Comparison of ENCODE assay signal across 8 mouse cellular contexts in the genomic region with DNA sequence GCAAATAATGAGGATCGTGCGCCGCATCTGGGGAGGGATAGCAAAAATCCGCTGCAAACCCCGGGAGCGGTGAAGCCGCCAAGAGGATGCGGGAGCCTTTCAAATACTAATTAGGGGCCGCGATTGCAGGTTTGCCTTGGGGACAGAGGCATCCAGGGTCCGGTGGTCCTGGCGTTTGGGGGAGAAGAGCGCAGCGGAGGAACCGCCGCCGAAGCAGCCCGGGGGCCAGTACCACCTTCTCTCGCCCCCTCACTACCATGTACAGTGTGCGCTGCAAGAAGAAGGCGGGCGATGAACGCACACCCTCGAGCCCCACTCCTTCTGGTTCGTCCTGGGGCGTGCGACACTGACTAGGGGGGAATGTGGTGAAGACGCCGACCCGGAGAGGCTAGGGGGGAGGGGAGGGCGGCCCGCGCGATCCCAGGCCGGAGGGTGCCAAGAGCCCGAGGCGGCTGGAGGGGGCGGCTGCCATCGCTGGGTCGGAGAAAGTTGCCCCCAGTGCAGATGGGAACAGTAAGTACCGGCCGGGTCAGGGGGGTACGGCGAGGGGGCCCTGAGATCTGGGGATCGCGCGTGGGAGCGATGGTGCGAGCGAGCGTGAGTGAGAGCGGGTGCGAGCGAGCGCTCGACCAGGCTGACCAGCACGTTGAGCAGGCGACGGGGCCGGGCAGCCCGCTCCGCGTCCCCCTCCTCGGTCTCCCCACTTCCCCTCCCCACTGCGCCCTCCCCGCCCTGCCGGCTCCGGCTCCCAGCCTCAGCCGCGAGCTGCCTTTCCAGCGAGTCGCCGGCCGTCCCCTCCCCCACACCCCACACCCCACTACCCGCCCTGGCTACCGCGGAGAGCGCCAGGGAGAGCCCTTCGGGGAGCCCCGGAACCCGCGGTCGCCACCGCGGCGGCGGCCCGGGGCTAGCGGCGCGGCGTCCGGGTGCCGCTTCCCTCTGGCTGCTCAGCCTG. TPM values are rescaled to one million over a fixed set of nuclear protein-coding genes. Genes with fewer than 3 reads are reported as not detected.
DNase-seq lines count a peak whose midpoint lies in the region; ATAC-seq and TF ChIP-seq lines count a peak whose summit lies in the region.

No protein-coding gene starts in this region.

- H3K9ac ChIP-seq in heart, postnatal 0 days (replicated peaks; ENCODE audit: low read depth, low read length), result peak overlapping the region; percentile 63
- peak overlapping the region; percentile 93 for H3K9ac ChIP-seq in midbrain, embryonic 13.5 days (replicated peaks)

- H3K4me1 ChIP-seq in heart, postnatal 0 days (ENCODE audit: control insufficient read depth, insufficient read depth), result 0 out of 2 replicates have a peak, but pooled peaks cover 5% of the 10 kb centered on the region
- peaks cover 14% of the 10 kb centered on the region for H3K4me1 ChIP-seq in midbrain, embryonic 13.5 days (replicated peaks)

- no peaks in the 10 kb centered on the region for H3K9me3 ChIP-seq in heart, postnatal 0 days (replicated peaks; ENCODE audit: control insufficient read depth, low read length)
- H3K9me3 ChIP-seq in midbrain, embryonic 13.5 days, result no peaks in the 10 kb centered on the region

- peak overlapping the region; percentile 100 for H3K4me2 ChIP-seq in heart, postnatal 0 days (ENCODE audit: low read depth, low read length)
- H3K4me2 ChIP-seq in midbrain, embryonic 13.5 days (replicated peaks), result peak overlapping the region; percentile 64

- TF ChIP-seq EP300 in heart, postnatal 0 days (IDR thresholded peaks at IDR 0.05; ENCODE audit: low read depth), result no peak

- TF ChIP-seq CTCF in heart, postnatal 0 days (IDR thresholded peaks at IDR 0.05; ENCODE audit: low read depth), result no peak

- no peaks in the 10 kb centered on the region for H3K36me3 ChIP-seq in heart, postnatal 0 days (replicated peaks; ENCODE audit: control insufficient read depth, insufficient read depth, low read length)
- H3K36me3 ChIP-seq in midbrain, embryonic 13.5 days, result peaks cover 9% of the 10 kb centered on the region; the same call in 1 of the 2 replicates

- no peak overlapping the region for H3K27ac ChIP-seq in heart, postnatal 0 days (ENCODE audit: low read depth)
- H3K27ac ChIP-seq in midbrain, embryonic 13.5 days, result peak overlapping the region; percentile 99

- peak overlapping the region; percentile 78 for H3K4me3 ChIP-seq in heart, postnatal 0 days (ENCODE audit: low read depth, low read length)
- H3K4me3 ChIP-seq in midbrain, embryonic 13.5 days (replicated peaks), result peak overlapping the region; percentile 85

- H3K27me3 ChIP-seq in heart, postnatal 0 days (ENCODE audit: control insufficient read depth, insufficient read depth, low read length), result peaks cover 22% of the 10 kb centered on the region; the same call in 1 of the 2 replicates
- H3K27me3 ChIP-seq in midbrain, embryonic 13.5 days, result peaks cover 13% of the 10 kb centered on the region; the same call in 1 of the 2 replicates

- DNase-seq in adrenal gland, adult 2 months, result peak; percentile 25
- no peak for DNase-seq in adrenal gland, adult 8-10 months
- DNase-seq in Muller cell, postnatal 12 days (ENCODE audit: inconsistent ontology term), result peak; percentile 54
- DNase-seq in embryo, embryonic 9.5 days (ENCODE audit: extremely low spot score), result peak; percentile 79
- no peak for DNase-seq in heart, postnatal 0 days (ENCODE audit: low spot score)
- peak; percentile 36 for DNase-seq in left cerebral cortex, adult 11 months (ENCODE audit: low spot score)
- DNase-seq in spleen, postnatal 10 days (ENCODE audit: low spot score in 2 of 2), result no peak

- under 1% methylated on average over 82 of the region's 94 CpGs for WGBS in heart, postnatal 0 days
- under 1% methylated on average over 91 of the region's 94 CpGs for WGBS in midbrain, embryonic 13.5 days

- peak; percentile 70 for ATAC-seq in heart, postnatal 0 days (ENCODE audit: insufficient read depth, low read depth)
- ATAC-seq in midbrain, embryonic 13.5 days, result peak; percentile 86

RNA-seq across cellular contexts. Expression of gene Slitrk5, which starts 0.6 kb away (rescaled TPM):
- under 1 TPM; 0.29 to 0.35 TPM for total RNA-seq in adrenal gland, adult 2 months (2021)
- 0.10 and 0.20 TPM in 2 replicates for polyA plus RNA-seq in adrenal gland, adult 2 months (2012; rRNA removed)
- total RNA-seq in adrenal gland, adult 8-10 months (2022), result under 1 TPM; 0.40 to 0.98 (median 0.55) TPM
- total RNA-seq in heart, postnatal 0 days (2014; rRNA removed; ENCODE audit: low replicate concordance), result 0.31 and 2.0 TPM in 2 replicates
- 1.2 and 1.3 TPM in 2 replicates for polyA plus RNA-seq in heart, postnatal 0 days (2015; fragmentation: Nextera tagmentation; extraction: Ambion mirVana)
- 25.0 TPM in 2 replicates for polyA plus RNA-seq in midbrain, embryonic 13.5 days (2015; fragmentation: Nextera tagmentation; extraction: Ambion mirVana)

Comparison
In these comparisons a context has a peak if more than half of its experiments do, and no peak if none do; other contexts are left out.
1. DNase-seq: peak in adrenal gland, adult 2 months (single experiment), Muller cell, postnatal 12 days (single experiment), embryo, embryonic 9.5 days (single experiment) and left cerebral cortex, adult 11 months (single experiment); none in adrenal gland, adult 8-10 months (single experiment), heart, postnatal 0 days (single experiment) and spleen, postnatal 10 days (0 of 2).